In the genomic region with DNA sequence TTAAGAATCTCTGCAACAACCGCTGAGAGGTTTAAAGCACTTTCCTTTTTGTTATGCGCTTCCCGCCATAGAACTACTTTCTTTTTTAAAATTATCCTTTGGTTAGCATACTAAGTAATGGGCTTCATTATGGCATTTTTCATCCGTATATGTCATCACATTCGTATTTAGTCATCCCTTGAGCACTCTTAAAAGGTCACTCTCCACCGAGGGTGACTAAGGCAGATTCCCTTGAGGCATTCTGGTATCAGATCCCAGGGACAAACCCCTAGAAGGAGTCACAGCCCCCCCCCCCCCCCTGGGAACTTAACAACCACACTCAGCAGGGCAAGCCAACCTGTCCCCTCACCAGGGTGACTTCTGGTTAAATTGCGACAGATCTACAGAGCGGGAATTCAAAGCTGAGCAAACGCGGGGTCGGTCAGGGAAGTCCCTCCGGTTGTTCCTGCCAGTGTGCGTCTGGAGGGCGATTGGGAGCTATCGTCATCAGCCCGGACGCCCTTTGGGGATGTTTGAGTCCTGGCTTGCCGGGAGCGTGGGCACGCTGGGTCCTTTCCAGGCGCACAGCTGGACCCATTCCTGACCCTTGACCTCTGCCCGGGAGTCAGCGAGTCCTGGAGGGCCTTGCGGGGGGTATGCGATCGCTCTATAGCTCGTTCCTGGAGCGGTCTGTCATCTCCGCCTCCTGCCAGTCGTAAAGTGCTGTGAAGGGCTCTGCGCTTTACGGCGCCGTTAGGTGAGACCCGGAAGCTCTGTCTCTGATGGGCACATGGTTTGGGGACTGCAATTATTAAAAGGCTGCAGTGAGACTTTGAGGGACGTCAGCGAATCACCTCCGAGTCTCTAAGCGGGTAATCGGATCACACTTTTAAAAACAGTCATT, we compare ENCODE assay signal across 8 mouse cellular contexts. TPM values are rescaled to one million over a fixed set of nuclear protein-coding genes. Genes with fewer than 3 reads are reported as not detected.
DNase-seq lines count a peak whose midpoint lies in the region; ATAC-seq and TF ChIP-seq lines count a peak whose summit lies in the region.

A gene (plus strand): TSS at position 411 of the 883 bp plus-strand sequence.

- H3K9ac ChIP-seq in embryonic facial prominence, embryonic 15.5 days, result peak within 1 kb of the TSS; percentile 58
- peak within 1 kb of the TSS; percentile 77 for H3K9ac ChIP-seq in kidney, embryonic 14.5 days (ENCODE audit: low read depth, low read length)
- peak within 1 kb of the TSS; percentile 44 for H3K9ac ChIP-seq in limb, embryonic 15.5 days

- H3K9me3 ChIP-seq in embryonic facial prominence, embryonic 15.5 days (replicated peaks), result no peaks in the 10 kb centered on the region
- H3K9me3 ChIP-seq in kidney, embryonic 14.5 days (ENCODE audit: control insufficient read depth, low read length), result no peaks in the 10 kb centered on the region
- no peaks in the 10 kb centered on the region for H3K9me3 ChIP-seq in limb, embryonic 15.5 days

- DNase-seq in 416B (ENCODE audit: low read depth), result peak; percentile 98
- peak; percentile 92 to 93 for DNase-seq in heart, adult 9 months (ENCODE audit: low spot score in 2 of 2)
- peak; percentile 64 to 76 for DNase-seq in monocyte, adult 2 months (ENCODE audit: low read depth in 1 of 2, low spot score in 2 of 2)
- DNase-seq in spleen, postnatal 36 days (ENCODE audit: low spot score in 2 of 2), result peak; percentile 90 to 91

- under 1% methylated on average over 40 of the region's 40 CpGs for WGBS in bone marrow, adult 2 months
- under 1% methylated on average over 40 of the region's 40 CpGs for WGBS in embryonic facial prominence, embryonic 15.5 days
- WGBS in kidney, embryonic 14.5 days, result under 1% methylated on average over 40 of the region's 40 CpGs
- WGBS in limb, embryonic 15.5 days, result under 1% methylated on average over 40 of the region's 40 CpGs

- no peaks in the 10 kb centered on the region for H3K27me3 ChIP-seq in embryonic facial prominence, embryonic 15.5 days
- H3K27me3 ChIP-seq in kidney, embryonic 14.5 days (ENCODE audit: control insufficient read depth, insufficient read depth, low read length), result no peaks in the 10 kb centered on the region
- H3K27me3 ChIP-seq in limb, embryonic 15.5 days, result no peaks in the 10 kb centered on the region

- H3K4me3 ChIP-seq in bone marrow, adult 2 months (replicated peaks; ENCODE audit: control insufficient read depth, low read depth, low read length), result peak within 1 kb of the TSS; percentile 89
- peak within 1 kb of the TSS; percentile 84 for H3K4me3 ChIP-seq in embryonic facial prominence, embryonic 15.5 days (replicated peaks)
- peak within 1 kb of the TSS; percentile 88 for H3K4me3 ChIP-seq in kidney, embryonic 14.5 days (ENCODE audit: low read length)
- peak within 1 kb of the TSS; percentile 62 for H3K4me3 ChIP-seq in limb, embryonic 15.5 days

- peak within 1 kb of the TSS; percentile 73 for H3K27ac ChIP-seq in bone marrow, adult 2 months (ENCODE audit: control insufficient read depth, insufficient read depth, low read depth, low read length, poor library complexity)
- H3K27ac ChIP-seq in embryonic facial prominence, embryonic 15.5 days (replicated peaks), result peak within 1 kb of the TSS; percentile 82
- peak within 1 kb of the TSS; percentile 47 for H3K27ac ChIP-seq in kidney, embryonic 14.5 days (ENCODE audit: low read depth, low read length)
- peak within 1 kb of the TSS; percentile 73 for H3K27ac ChIP-seq in limb, embryonic 15.5 days

- no peak for TF ChIP-seq CTCF in bone marrow, adult 2 months (IDR thresholded peaks at IDR 0.05; ENCODE audit: control insufficient read depth, insufficient read depth, low read length)

- H3K4me2 ChIP-seq in embryonic facial prominence, embryonic 15.5 days (replicated peaks), result peak within 1 kb of the TSS; percentile 75
- H3K4me2 ChIP-seq in kidney, embryonic 14.5 days (replicated peaks; ENCODE audit: low read depth, low read length), result peak within 1 kb of the TSS; percentile 74
- H3K4me2 ChIP-seq in limb, embryonic 15.5 days, result peak within 1 kb of the TSS; percentile 64

- TF ChIP-seq POLR2A in bone marrow, adult 2 months (IDR thresholded peaks at IDR 0.05; ENCODE audit: borderline replicate concordance, control insufficient read depth, low read depth, low read length), result peak; percentile 82; the same call in 1 of the 2 replicates

- H3K4me1 ChIP-seq in bone marrow, adult 2 months (ENCODE audit: control insufficient read depth, insufficient read depth, low read length), result peaks cover 1% of the 10 kb centered on the region; the same call in 1 of the 2 replicates
- H3K4me1 ChIP-seq in embryonic facial prominence, embryonic 15.5 days, result no peaks in the 10 kb centered on the region
- no peaks in the 10 kb centered on the region for H3K4me1 ChIP-seq in kidney, embryonic 14.5 days (ENCODE audit: control insufficient read depth, insufficient read depth, low read length)
- H3K4me1 ChIP-seq in limb, embryonic 15.5 days, result no peaks in the 10 kb centered on the region

- H3K36me3 ChIP-seq in embryonic facial prominence, embryonic 15.5 days, result no peaks in the 10 kb centered on the region
- H3K36me3 ChIP-seq in kidney, embryonic 14.5 days (ENCODE audit: control insufficient read depth, insufficient read depth, low read length), result peaks cover 2% of the 10 kb centered on the region; the same call in 1 of the 2 replicates
- H3K36me3 ChIP-seq in limb, embryonic 15.5 days, result no peaks in the 10 kb centered on the region

- ATAC-seq in embryonic facial prominence, embryonic 15.5 days (ENCODE audit: insufficient number of reproducible peaks, low FRiP score, low TSS enrichment, low read depth), result peak; percentile 93
- peak; percentile 95 for ATAC-seq in kidney, embryonic 14.5 days (ENCODE audit: low FRiP score, low TSS enrichment)
- peak; percentile 88 for ATAC-seq in limb, embryonic 15.5 days (ENCODE audit: insufficient number of reproducible peaks, low FRiP score, low TSS enrichment, low read depth)

RNA-seq across cellular contexts. Expression of the gene that starts here (rescaled TPM):
- polyA plus RNA-seq in bone marrow, adult 2 months (2011; ENCODE audit: insufficient read depth, insufficient read length, low replicate concordance, missing spikeins), result 8.3 and 12.3 TPM in 2 replicates
- 24.0 and 26.8 TPM in 2 replicates for polyA plus RNA-seq in embryonic facial prominence, embryonic 15.5 days (2015; fragmentation: Nextera tagmentation; extraction: Ambion mirVana)
- 27.7 and 33.7 TPM in 2 replicates for polyA plus RNA-seq in kidney, embryonic 14.5 days (2014; fragmentation: Nextera tagmentation; extraction: Ambion mirVana)
- polyA plus RNA-seq in limb, embryonic 15.5 days (2015; fragmentation: Nextera tagmentation; extraction: Ambion mirVana), result 26.3 and 26.5 TPM in 2 replicates

Comparison
In these comparisons a context has a peak if more than half of its experiments do, and no peak if none do; other contexts are left out.
1. Peak in every context shown above with its lines: DNase-seq, ATAC-seq, H3K4me3 ChIP-seq and H3K27ac ChIP-seq.